Mouse (Mus musculus): ENCODE measurements around the gene Bnip1.

Bnip1 gene

GRCm38 (mm10) chr17:26793068-26793765, 12.4 kb downstream of the Bnip1 start:
- no peak for DNase-seq (ENCODE audit: low spot score in 2 of 2)

GRCm38 (mm10) chr17:26794744-26795143, 13.9 kb downstream of the Bnip1 start:
- DNase-seq (ENCODE audit: low spot score in 2 of 2), result peak in 1 of 2 experiments; percentile 40

GRCm38 (mm10) chr17:26795386-26795785, 14.5 kb downstream of the Bnip1 start:
- no peak for DNase-seq (ENCODE audit: low spot score in 2 of 2)

DNA sequence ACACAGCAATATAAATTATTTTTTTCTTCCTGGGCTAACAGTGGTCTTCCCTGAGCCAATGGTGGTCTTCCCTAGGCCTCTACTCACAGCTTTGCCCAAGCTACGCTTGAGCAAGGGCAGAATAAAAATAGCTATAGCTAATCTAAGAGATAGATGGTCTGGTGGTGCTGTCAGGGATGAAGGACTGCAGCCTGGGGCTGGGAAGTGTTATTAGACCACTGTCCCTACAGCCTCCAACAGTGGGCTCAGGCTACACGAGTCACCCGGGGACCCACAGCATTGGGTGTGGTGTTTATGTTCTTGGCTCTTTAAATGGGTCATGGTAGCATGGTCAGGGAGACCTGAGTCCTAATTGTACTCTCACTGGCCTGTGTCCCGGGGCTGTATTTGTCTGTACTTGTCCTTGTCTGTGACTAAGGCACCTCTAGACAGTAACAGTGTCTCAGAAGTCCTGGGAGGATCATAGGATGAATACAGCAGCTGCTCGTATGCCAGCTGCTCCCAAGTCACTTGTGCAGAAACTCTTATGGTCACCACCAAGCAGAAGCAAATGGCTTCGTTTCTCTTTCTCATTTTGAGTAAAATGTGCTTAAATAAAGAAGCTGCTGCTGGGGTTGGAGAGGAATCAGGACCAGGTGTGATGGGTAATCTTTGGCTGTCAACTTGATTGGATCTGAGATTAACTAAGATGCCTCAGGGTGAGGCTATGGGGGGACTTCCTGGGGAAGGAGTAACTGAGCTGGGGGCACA, 16.7 kb downstream of the Bnip1 start:
- no peak for DNase-seq (ENCODE audit: low spot score in 2 of 2)

- no peak for DNase-seq (ENCODE audit: low spot score in 2 of 2)
Observed at GRCm38 (mm10) chr17:26802886-26803285, 22.0 kb downstream of the Bnip1 start.

GRCm38 (mm10) chr17:26812607-26813006, 31.7 kb downstream of the Bnip1 start:
- DNase-seq (ENCODE audit: low spot score in 2 of 2), result no peak

DNA sequence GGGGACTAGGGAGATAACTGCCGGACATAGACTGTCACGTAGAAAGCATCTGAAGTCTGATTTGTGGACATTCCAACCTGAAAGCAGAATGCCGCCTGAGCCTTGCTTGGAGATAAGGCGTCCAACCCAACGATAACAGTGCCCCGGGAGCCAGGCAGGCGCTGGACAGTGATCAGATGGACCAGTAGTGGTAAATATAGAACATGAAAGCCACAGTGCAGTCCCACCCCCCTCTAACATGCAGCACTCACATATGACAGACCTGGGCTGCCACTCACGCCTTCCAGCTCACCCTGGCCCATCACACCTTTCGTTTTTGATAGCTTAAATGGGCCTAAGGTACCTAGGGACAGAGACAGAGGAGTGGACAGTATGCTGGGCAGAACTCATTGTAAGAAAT, 32.6 kb downstream of the Bnip1 start:
- no peak for DNase-seq (ENCODE audit: low spot score in 2 of 2)

- no peak for DNase-seq (ENCODE audit: low spot score in 2 of 2)
Observed at GRCm38 (mm10) chr17:26816810-26817209, 35.9 kb downstream of the Bnip1 start.

DNA sequence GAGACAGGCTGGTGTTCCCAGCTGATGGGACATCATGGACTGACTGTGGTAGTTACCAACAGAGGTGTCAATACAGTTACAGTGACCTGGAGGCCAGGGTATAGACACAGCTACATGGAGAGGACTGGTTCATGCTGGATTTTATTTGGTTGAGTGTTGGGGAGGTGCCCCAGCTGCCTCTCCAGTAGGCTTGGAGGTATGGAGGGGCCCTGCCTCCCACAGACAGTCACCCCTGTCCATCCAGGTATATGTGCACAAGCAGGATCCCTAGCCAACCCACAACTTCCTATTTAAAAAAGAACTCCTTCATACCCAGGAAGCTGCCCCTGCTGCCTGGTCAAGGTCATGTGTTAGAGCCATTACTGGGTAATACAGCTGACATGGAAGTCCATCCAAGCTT, 36.9 kb downstream of the Bnip1 start:
- no peak for DNase-seq (ENCODE audit: low spot score in 2 of 2)

GRCm38 (mm10) chr17:26826131-26826530, 45.3 kb downstream of the Bnip1 start:
- DNase-seq (ENCODE audit: low spot score in 2 of 2), result no peak

GRCm38 (mm10) chr17:26833806-26834205, 52.9 kb downstream of the Bnip1 start:
- no peak for DNase-seq (ENCODE audit: low spot score in 2 of 2)

DNA sequence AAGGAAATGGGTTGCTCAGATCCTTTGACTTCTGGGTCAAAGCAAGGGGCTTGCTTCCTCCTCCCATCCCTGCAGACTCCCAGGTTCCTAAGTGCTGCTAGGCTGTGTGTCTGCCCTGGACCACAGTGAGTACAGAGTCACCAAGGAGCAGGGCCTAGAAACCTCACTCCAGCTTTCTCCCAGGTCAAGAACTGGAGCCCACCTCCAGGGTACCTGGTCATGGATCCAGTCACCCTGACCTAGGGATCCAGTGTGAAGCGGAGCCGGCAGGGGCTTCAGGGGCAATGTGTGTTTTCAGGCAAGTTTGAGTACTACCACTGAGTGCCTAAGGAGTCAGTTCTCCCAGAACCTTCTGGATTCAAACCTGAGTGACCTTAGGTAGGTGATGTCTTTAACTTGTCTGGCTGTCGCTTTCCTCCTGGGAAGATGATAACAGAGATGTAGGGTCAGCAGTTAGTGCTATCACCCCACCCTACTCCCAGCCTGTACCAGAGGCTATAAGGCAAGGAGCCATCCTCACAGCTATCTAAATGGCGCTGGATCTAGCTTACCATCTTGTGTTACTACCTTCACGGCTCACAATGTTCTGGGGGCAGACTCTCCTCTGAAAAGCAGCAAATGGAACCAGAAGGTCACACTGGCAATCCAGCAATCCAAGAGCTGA, 53.6 kb downstream of the Bnip1 start:
- no peak for DNase-seq (ENCODE audit: low spot score in 2 of 2)

DNA sequence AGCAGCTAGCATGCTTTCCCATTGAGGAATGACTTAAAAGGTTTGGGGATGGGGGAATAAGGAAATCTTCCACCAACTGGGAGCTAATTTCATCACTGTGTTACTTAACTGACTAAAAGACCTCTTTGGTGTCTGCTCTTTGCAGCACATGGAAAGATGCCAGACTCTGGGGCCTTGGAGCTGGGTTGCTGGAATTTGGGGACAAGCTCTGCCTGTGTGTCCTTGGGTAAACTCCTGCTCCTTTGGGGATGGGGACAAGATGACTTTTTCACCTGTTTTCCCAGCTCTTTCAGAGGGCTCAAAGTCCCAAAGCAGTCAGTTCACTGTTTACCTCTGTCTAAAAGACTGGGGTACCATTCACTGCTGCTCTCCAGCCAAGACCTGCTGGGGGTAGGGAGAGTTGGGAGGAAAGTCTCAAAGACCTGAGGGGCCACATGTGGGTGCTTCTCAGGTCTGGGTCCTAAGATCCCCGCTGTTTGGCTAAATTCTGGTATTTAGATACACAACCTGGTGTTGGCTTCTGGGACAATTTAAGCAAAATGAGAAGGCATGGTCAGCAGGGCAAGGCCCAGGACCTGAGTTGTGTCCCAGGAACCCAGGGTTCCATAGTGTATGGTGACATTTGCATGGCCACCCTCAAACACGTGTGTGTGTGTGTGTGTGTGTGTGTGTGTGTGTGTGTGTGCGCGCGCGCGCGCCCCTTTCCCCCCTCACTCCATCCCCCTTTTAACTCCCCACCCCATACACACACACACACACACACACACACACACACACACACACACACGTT, 54.3 kb downstream of the Bnip1 start:
- DNase-seq (ENCODE audit: low spot score in 2 of 2), result no peak

DNA sequence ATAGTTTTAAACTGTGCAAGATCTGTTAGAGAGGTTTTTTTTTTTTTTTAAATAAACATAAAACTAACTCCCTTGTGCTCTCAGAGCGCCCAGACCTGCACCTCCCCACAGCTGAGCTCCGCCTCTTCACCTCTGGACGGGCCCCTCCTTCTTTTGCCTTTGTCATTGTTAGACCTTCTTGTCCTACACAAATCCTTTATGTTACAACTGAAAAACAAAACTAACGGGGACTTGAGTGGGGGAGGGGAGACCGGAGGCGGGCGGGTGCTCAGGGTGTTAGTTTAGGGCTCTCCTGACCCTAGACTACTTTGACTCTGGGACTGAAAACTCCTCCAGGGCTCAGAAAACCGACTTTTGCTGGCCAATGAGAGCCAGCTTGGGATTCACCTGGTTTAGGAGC, 55.1 kb downstream of the Bnip1 start:
- DNase-seq (ENCODE audit: low spot score in 2 of 2), result no peak

DNA sequence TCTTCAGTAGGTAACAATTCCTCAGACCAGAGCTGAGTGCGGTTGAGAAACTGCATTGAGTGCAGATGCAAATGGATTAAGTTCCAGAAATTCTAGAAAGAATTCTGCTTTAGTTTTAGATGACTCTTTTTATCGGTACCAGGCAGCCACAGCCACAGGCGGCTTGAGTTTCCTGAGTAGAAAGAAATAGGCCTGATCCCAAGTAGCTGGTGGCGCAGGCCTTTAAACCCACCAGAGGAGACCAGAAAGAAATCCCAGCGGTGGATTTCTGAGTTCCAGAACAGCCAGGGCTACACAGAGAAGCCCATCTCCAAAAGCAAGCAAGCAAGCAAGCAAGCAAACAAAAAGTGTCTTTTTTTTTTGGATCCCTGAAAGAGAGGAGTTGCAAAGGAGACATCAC, 55.5 kb downstream of the Bnip1 start:
- DNase-seq (ENCODE audit: low spot score in 2 of 2), result no peak

- DNase-seq (ENCODE audit: low spot score in 2 of 2), result no peak
Observed at GRCm38 (mm10) chr17:26836786-26837545, 56.1 kb downstream of the Bnip1 start.

DNA sequence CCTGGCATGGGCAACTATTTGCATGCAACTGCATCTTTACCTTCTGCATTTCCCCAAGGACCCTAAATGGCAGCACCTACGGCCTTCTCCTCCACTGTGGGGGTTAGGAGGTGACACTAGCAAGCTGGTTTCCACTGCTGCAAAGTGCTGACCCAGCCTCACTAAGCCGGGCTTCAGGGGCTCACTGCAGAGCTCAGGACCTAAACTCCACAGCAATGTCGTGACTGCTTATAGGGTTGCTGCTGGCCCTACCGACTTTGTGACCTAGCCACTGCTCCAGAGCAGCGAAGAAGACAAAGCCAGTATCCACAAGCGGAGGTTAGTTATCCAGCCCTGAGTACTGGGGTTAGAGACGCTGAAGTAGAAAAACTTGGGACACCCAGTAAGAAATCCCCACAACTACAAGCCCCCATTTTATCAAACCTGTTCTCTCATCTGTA, 56.7 kb downstream of the Bnip1 start:
- no peak for DNase-seq (ENCODE audit: low spot score in 2 of 2)

DNA sequence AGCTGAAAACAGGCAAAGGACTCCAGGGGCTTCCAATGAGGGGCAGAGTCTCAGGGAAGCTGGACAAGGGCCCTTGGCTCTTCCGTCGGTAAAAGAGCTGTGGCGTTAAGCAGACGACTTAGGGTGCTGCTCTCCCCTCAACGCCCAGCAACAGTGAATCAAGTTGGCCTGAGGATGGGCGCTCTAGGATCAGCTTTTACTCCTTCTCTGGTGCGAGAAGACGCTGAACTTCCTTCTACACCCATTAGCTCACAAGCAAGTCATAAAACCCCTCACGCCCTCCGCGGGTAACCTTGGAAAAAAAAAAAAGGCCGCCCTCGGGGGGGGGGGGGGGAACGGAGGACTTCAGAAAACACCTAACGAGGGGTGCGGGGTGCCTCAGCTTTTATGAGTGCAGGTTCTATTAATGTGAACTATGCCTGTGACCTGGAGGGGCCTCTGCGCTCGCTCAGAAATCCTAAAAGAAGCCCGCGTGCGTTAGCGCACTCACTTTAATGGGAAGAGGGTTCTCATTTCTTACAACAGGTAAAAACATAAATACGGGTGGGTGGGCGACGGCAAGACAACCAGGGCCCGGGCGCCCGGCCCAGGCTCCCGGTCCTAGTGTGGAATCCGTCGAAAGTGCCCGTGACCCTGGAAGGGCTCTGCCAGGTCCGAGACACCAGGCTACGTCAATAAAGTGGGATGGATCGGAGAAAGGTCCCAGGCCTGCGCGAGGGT, 57.5 kb downstream of the Bnip1 start:
- DNase-seq (ENCODE audit: low spot score in 2 of 2), result no peak

GRCm38 (mm10) chr17:26838911-26839717, 58.2 kb downstream of the Bnip1 start:
- no peak for DNase-seq (ENCODE audit: low spot score in 2 of 2)
